Mouse (Mus musculus) liver, embryonic 14.5 days (tissue): ENCODE data around the gene Cdh8.

Experiments
- CTCF ChIP-seq: IDR thresholded peaks from 2 replicates; pipeline ENCODE4 v1.5.1; 2016; ENCODE audit warnings: antibody characterized with exemption, low read depth, control low read depth
- EP300 ChIP-seq: IDR thresholded peaks from 2 replicates; pipeline ENCODE4 v1.6.1; 2016; ENCODE audit warnings: antibody characterized with exemption, low read depth

GRCm38 (mm10) chr8:99048664-99049363 is 367.5 kb downstream of the Cdh8 start:
- no peak for TF ChIP-seq CTCF
- no peak for TF ChIP-seq EP300
